Mouse (Mus musculus) stomach, postnatal 0 days (tissue): ENCODE data around the gene Tas2r119.

Experiments used
- CTCF ChIP-seq: IDR thresholded peaks from 2 replicates; pipeline ENCODE4 v1.5.1; 2016; ENCODE audit warnings: antibody characterized with exemption, low read depth, mild to moderate bottlenecking, moderate library complexity
- EP300 ChIP-seq: optimal IDR thresholded peaks from 2 replicates; pipeline ENCODE3; 2016; ENCODE audit warnings: antibody characterized with exemption

GRCm38 (mm10) chr15:32156126-32156525 lies 21.0 kb upstream of the Tas2r119 start:
- TF ChIP-seq CTCF: no peak
- TF ChIP-seq EP300: no peak
